Mouse (Mus musculus) embryonic facial prominence, embryonic 12.5 days (tissue): ENCODE measurements around the gene Tcf12. TPM values are rescaled to one million over a fixed set of nuclear protein-coding genes. Genes with fewer than 3 reads are reported as not detected.

Source experiments
- ATAC-seq: fragments of 200-750 bp; cut with Nextera tagmentation; 2 replicates; pipeline ENCODE4 v1.8.0; 2017; ENCODE audit not compliant: insufficient number of reproducible peaks, insufficient read depth, low FRiP score, low TSS enrichment
- H3K27ac ChIP-seq: fragments of 300-500 bp; sonication (generic); 2 replicates; pipeline ENCODE4 v1.5.1; 2016; ENCODE audit warnings: mild to moderate bottlenecking
- H3K27me3 ChIP-seq: fragments of 300-500 bp; sonication (generic); 2 replicates; pipeline ENCODE4 v1.6.1; 2016; ENCODE audit warnings: mild to moderate bottlenecking, moderate library complexity
- H3K36me3 ChIP-seq: fragments of 300-500 bp; sonication (generic); 2 replicates; pipeline ENCODE4 v1.6.1; 2016; ENCODE audit warnings: mild to moderate bottlenecking
- H3K4me1 ChIP-seq: fragments of 300-500 bp; sonication (generic); 2 replicates; pipeline ENCODE4 v1.6.1; 2016
- H3K4me2 ChIP-seq: fragments of 300-500 bp; sonication (generic); replicated peaks from 2 replicates; pipeline ENCODE4 v1.6.1; 2016; ENCODE audit warnings: mild to moderate bottlenecking, moderate library complexity
- H3K4me3 ChIP-seq: fragments of 300-500 bp; sonication (generic); 2 replicates; pipeline ENCODE4 v1.5.1; 2016; ENCODE audit warnings: mild to moderate bottlenecking
- H3K9ac ChIP-seq: fragments of 300-500 bp; sonication (generic); 2 replicates; pipeline ENCODE4 v1.6.1; 2016; ENCODE audit warnings: mild to moderate bottlenecking, moderate library complexity
- H3K9me3 ChIP-seq: fragments of 300-500 bp; sonication (generic); 2 replicates; pipeline ENCODE4 v1.6.1; 2016; ENCODE audit warnings: mild to moderate bottlenecking, moderate library complexity
- WGBS: fragments of 180-500 bp; shearing (Covaris S2); methylation state at CpG from one replicate; pipeline ENCODE4 v1.1.7; 2016; 5-methylcytosine and 5-hydroxymethylcytosine counted together
- polyA plus RNA-seq: library from polyadenylated mRNA; unstranded; fragments of >200 nt; fragmentation: Nextera tagmentation; extraction: Ambion mirVana; gene quantifications from 2 replicates; pipeline ENCODE4 v1.2.1, GENCODE M21; 2016

Tcf12 gene
- polyA plus RNA-seq, 1 experiment from 2014 or later = 162 TPM

DNA sequence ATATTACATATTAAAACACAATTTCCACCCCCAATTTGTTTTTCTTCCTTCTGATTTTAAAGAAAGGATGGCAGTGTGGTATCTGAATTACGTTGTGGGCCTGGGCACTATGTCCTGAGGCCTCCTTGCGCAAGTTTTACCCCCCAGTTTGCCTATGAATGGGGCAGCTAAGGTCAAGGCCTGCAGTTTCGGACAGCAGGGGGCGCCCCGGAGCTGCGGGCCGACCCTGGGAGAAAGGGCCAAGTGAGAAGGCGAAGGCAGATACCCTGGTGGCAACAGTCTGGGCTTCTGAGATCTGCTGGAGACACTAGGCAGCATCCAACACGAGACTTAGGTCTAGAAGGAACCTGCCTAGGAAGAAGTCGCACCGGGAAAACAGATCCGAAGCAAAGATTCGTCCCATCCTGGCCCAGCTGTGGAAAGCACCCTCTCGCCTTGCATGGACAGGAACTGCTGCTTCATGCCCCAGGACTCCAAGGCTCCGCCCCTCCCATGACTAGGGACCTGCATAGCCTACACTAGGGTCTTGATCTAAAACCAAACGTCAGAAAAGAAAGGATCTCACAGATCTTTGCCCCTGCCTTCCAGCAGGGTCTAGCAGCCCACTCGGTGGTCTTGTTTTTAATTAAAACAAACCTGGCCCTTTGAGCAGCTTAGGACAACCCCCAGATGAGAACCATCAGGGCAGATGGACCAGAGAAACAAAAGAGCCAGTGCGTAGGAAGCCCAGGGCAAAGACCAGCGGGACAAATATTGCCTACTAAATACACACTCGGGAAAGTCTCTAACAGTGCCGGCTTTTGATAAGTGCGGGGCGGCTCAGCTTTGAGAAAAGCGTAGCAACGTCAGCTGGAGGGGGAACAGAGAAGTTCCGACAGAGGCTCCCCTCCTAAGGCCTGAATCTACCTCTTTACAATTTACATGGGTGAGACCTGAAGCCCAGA lies 279.6 kb downstream of the Tcf12 start:
- Histone ChIP-seq H3K9me3 (no peaks in the 10 kb centered on the region), H3K27me3 (no peaks in the 10 kb centered on the region), H3K27ac (no peak overlapping the region), H3K4me1 (0 out of 2 replicates have a peak, but pooled peaks cover under 1% of the 10 kb centered on the region), H3K36me3 (no peaks in the 10 kb centered on the region), H3K4me2 (peak overlapping the region; percentile 7; the same call in 1 of the 2 replicates), H3K4me3 (no peak overlapping the region), H3K9ac (no peak overlapping the region)
- ATAC-seq = no peak
- WGBS = 33% methylated on average over 26 of the region's 26 CpGs

DNA sequence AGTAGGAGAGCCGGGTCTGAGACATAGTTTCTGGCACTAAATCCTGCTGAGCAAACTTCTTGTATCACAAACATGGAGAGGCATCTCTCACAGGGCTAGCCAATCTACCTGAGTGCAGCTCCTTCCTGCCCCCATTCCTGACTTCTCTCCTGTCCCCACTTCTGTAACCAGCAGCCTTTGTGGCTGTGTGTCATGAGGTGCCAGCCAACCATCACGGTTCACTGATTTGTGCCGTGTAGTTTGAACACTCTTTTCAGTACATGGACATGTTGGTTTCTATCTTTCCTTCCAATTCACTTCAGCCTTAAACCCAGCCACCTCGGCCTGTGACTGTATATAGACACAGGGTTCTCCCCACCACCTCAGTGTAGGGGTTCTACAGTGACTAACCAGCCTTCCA lies 280.7 kb downstream of the Tcf12 start:
- WGBS = 83% methylated on average over 4 of the region's 4 CpGs
- no peak for ATAC-seq

DNA sequence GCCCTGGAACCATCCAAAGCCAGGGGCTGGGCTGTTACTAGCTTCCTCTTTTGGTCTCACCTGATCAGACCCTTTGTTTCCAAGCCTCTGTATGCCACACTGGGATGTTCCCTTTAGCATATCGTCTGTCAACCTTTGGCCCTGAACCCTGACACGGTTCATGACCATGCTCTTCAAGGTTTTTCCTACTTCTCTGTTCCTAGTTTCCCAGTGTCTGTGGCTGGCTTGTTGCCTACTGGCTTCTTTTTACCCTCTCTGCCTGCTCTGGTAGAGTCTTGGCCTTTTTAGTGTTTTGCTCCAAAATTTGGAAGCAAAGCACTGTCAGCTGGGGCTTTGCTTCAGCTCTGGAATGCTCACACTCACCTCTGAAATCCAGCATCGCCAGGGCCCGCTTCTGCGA lies 281.3 kb downstream of the Tcf12 start:
- Histone ChIP-seq H3K36me3 (no peaks in the 10 kb centered on the region), H3K27me3 (no peaks in the 10 kb centered on the region), H3K9ac (no peak overlapping the region), H3K4me2 (no peak overlapping the region), H3K9me3 (no peaks in the 10 kb centered on the region), H3K4me1 (no peaks in the 10 kb centered on the region), H3K27ac (no peak overlapping the region), H3K4me3 (no peak overlapping the region)
- ATAC-seq = no peak
- WGBS = 78% methylated on average over 5 of the region's 5 CpGs

More for the DNA sequence above, 280.7 kb downstream of the Tcf12 start:
- H3K4me1 ChIP-seq = no peaks in the 10 kb centered on the region
- no peaks in the 10 kb centered on the region for H3K36me3 ChIP-seq
- no peaks in the 10 kb centered on the region for H3K9me3 ChIP-seq
- no peak overlapping the region for H3K4me3 ChIP-seq
- no peak overlapping the region for H3K4me2 ChIP-seq
- H3K27ac ChIP-seq = no peak overlapping the region
- no peaks in the 10 kb centered on the region for H3K27me3 ChIP-seq
- H3K9ac ChIP-seq = no peak overlapping the region

DNA sequence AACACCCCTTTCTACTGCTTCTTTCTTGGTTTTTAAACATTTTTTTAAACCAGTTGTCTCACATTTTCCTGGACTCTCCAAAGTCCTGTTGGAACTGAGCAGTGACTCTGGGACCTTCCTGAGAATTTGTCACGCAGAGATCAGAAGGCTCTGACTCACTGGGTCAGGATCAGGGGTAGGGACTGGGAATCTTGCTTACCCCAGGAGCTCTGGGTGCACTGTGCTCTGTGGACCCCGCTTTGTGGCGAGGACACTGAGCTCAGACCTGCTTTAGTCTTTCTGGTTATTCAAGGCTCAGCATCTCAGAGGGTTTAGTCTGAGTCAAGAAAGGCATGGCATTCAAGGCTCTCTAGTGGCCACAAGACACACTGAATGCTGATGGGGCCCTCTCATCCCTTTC lies 281.9 kb downstream of the Tcf12 start:
- no peak overlapping the region for H3K9ac ChIP-seq
- H3K9me3 ChIP-seq = no peaks in the 10 kb centered on the region
- no peak for ATAC-seq
- no peak overlapping the region for H3K27ac ChIP-seq
- no peaks in the 10 kb centered on the region for H3K27me3 ChIP-seq
- 82% methylated on average over 3 of the region's 3 CpGs for WGBS
- H3K4me2 ChIP-seq = no peak overlapping the region
- no peaks in the 10 kb centered on the region for H3K4me1 ChIP-seq
- no peaks in the 10 kb centered on the region for H3K36me3 ChIP-seq
- H3K4me3 ChIP-seq = no peak overlapping the region

DNA sequence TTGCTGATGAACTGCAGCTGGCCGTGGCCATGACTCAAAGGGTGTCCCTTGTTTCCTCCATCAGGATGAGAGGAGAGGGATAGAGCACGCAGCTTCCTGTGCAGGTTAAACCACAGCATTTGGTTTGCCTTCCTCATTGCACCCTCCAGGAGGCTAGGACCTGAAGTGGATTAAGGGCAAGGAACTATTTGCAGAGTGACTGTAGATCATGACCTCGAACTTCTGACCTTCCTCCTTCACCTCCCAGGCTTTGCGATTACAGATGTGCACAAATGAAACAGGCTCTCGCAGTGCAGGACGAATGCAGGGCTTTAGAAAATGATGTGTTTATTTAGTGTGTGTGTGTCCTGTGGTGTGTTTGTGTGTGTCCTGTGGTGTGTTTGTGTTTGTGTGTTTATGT lies 282.5 kb downstream of the Tcf12 start:
- Histone ChIP-seq H3K27me3 (no peaks in the 10 kb centered on the region), H3K9ac (no peak overlapping the region), H3K27ac (no peak overlapping the region), H3K36me3 (no peaks in the 10 kb centered on the region), H3K4me2 (no peak overlapping the region), H3K4me1 (no peaks in the 10 kb centered on the region), H3K4me3 (no peak overlapping the region), H3K9me3 (no peaks in the 10 kb centered on the region)
- no peak for ATAC-seq
- WGBS = 37% methylated on average over 6 of the region's 6 CpGs

DNA sequence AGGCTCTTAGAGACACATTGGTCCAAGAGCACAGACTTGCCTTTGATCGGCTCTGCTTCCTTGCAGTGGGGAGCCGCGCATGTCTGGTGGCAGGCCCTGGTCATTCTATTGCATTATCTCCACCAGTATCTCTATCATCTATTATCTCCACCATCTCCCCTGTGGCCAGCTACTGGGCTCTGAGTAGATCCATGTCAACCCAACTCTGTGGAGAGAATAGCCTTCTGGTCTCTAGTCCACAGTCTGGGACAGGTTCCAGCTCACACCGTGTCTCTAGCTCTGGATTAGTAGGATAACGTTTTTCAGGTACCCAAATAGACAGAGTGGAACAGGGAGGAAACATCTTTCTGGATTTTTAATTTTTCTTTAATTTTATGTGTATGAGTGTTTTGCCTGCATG lies 284.3 kb downstream of the Tcf12 start:
- no peak overlapping the region for H3K9ac ChIP-seq
- no peaks in the 10 kb centered on the region for H3K4me1 ChIP-seq
- 94% methylated on average over 5 of the region's 5 CpGs for WGBS
- H3K27ac ChIP-seq = no peak overlapping the region
- no peak for ATAC-seq
- H3K27me3 ChIP-seq = no peaks in the 10 kb centered on the region
- H3K9me3 ChIP-seq = no peaks in the 10 kb centered on the region
- H3K36me3 ChIP-seq = no peaks in the 10 kb centered on the region
- no peak overlapping the region for H3K4me2 ChIP-seq
- H3K4me3 ChIP-seq = no peak overlapping the region

DNA sequence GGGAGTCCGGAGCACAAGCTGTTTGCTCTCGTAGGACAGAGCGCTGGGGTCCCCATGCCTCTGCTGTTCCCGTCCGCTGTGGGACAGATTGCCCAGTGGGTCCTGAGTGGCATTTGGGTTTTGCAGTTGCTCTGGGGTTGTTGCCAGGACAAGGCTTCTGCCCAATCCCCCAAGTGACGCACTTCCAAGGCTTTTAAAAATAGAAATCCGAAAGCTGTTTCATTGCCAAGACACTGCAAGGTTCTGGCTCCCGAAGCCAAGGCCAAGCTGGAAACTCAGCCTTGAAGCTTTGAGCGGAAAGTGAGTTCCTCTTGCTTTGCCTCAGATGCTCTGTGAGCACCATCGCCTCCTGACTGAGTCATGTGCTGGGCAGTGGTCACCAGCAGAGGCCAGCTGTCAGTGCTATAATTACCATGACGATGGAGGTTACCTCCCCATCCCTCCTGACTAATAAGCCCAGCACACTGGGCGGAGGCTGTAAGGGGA lies 285.6 kb downstream of the Tcf12 start:
- Histone ChIP-seq H3K4me1 (no peaks in the 10 kb centered on the region), H3K9me3 (no peaks in the 10 kb centered on the region), H3K36me3 (no peaks in the 10 kb centered on the region), H3K4me3 (no peak overlapping the region), H3K27ac (no peak overlapping the region), H3K27me3 (no peaks in the 10 kb centered on the region), H3K9ac (no peak overlapping the region), H3K4me2 (no peak overlapping the region)
- no peak for ATAC-seq
- 79% methylated on average over 12 of the region's 12 CpGs for WGBS

DNA sequence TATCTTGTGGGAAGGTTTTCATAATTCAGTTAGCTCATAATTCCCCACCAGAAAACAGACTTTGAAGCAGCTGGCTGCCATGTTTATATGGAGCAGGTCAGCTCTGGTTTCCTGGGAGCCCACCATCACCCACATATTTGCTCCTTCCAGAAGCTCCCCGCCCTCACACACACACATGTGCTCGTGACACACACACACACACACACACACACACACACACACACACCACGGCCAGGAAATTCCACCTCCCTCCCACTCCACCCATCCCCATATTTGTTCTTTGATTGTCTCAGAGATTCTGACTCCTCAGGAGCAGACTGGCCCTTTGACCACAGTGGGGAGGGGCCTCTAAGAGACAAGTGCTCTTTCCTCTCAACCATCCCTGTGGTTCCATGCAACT lies 289.7 kb downstream of the Tcf12 start:
- no peak overlapping the region for H3K9ac ChIP-seq
- H3K27me3 ChIP-seq = no peaks in the 10 kb centered on the region
- no peaks in the 10 kb centered on the region for H3K4me1 ChIP-seq
- H3K36me3 ChIP-seq = no peaks in the 10 kb centered on the region
- no peak overlapping the region for H3K27ac ChIP-seq
- WGBS = 82% methylated on average over 3 of the region's 3 CpGs
- no peak overlapping the region for H3K4me2 ChIP-seq
- ATAC-seq = no peak
- no peak overlapping the region for H3K4me3 ChIP-seq
- H3K9me3 ChIP-seq = no peaks in the 10 kb centered on the region

DNA sequence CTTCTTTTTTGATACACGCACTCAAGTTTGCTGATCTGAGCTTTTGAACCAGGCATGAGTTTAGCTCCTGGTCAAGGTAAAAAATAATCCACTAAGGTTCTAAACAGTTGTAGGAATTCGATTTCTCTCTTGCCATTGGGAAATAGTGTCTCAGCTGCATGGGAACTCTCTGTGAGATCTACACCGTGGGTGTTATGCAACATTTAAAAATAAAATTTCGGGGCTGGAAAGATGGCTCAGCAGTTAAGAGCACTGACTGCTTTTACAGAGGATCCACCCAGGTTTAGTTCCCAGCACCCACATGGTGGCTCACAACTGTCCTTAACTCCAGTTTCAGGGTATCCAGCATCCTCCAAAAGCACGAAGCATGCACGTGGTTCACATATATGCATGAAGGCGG lies 293.2 kb downstream of the Tcf12 start:
- Histone ChIP-seq H3K9ac (no peak overlapping the region), H3K27ac (no peak overlapping the region), H3K36me3 (no peaks in the 10 kb centered on the region), H3K4me1 (no peaks in the 10 kb centered on the region), H3K9me3 (no peaks in the 10 kb centered on the region), H3K4me3 (no peak overlapping the region), H3K27me3 (no peaks in the 10 kb centered on the region), H3K4me2 (no peak overlapping the region)
- WGBS = 89% methylated on average over 7 of the region's 7 CpGs
- ATAC-seq = no peak

DNA sequence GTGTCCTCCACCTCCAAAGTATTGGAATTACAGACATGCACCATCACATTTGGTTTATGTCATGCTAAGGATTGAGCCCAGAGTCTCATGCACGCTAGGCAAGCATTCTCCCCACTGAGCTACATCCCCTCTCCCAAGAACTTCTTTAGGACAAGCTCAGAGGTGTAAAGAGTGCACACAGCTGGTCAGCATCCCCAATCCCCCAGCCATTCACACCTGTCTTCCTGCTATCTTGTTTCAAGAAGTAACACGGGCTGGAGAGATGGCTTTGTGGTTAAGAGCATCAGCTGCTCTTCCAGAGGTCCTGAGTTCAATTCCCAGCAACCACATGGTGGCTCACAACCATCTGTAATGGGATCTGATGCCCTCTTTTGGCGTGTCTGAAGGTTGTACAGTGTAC lies 295.6 kb downstream of the Tcf12 start:
- Histone ChIP-seq H3K27ac (no peak overlapping the region), H3K36me3 (no peaks in the 10 kb centered on the region), H3K4me2 (no peak overlapping the region), H3K9me3 (no peaks in the 10 kb centered on the region), H3K4me1 (no peaks in the 10 kb centered on the region; the same call in 1 of the 2 replicates), H3K9ac (no peak overlapping the region), H3K4me3 (no peak overlapping the region), H3K27me3 (no peaks in the 10 kb centered on the region)
- WGBS = 59% methylated on average over 3 of the region's 3 CpGs
- no peak for ATAC-seq

DNA sequence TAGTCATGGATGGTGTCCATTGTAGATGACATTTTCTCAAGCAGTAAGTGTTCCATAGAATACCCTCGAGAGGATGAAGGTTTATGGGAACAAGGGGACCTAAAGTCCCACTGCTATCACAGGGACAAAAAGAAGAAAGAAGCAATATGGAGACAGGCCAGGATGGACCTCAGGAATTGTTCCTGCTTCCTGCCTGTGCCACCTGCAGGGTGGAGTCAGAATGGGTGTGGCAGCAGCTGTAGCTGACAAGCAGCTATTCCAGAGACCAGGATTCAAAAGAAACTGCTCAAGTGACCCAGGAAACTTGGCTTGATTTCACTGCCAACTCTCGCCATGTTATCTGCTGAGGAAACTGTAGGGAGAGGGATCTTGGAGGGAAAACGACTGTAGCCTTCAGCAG lies 298.1 kb downstream of the Tcf12 start:
- Histone ChIP-seq H3K27me3 (no peaks in the 10 kb centered on the region), H3K9me3 (no peaks in the 10 kb centered on the region), H3K27ac (no peak overlapping the region), H3K4me2 (no peak overlapping the region), H3K4me3 (no peak overlapping the region), H3K9ac (no peak overlapping the region), H3K36me3 (no peaks in the 10 kb centered on the region), H3K4me1 (no peaks in the 10 kb centered on the region; the same call in 1 of the 2 replicates)
- 86% methylated on average over 3 of the region's 3 CpGs for WGBS
- ATAC-seq = no peak

DNA sequence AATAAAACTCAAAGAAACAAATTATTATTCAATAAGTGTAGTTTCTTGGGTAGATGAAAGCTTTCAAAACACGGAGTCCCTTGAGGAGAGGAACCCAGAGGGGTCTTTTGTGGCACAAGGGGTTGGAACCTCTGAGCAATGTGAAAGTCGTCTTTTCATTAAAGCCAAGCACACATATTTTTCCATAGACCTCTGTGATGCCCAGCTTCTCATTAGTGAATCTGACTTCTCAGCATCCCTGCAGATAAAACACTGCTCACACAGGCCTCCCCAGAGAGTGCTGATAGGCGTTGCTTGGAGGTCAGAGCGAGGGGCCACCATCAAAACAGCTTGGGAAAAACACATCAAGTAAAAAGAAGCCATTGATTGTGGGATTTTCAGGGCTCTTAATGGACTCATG lies 298.8 kb downstream of the Tcf12 start:
- Histone ChIP-seq H3K9ac (no peak overlapping the region), H3K4me1 (no peaks in the 10 kb centered on the region; the same call in 1 of the 2 replicates), H3K4me3 (no peak overlapping the region), H3K9me3 (no peaks in the 10 kb centered on the region), H3K4me2 (no peak overlapping the region), H3K27me3 (no peaks in the 10 kb centered on the region), H3K27ac (no peak overlapping the region), H3K36me3 (no peaks in the 10 kb centered on the region)
- no peak for ATAC-seq
- WGBS = 56% methylated on average over 4 of the region's 4 CpGs
